Mouse (Mus musculus) brain, adult 10 weeks (tissue): ENCODE results near the gene Npnt. TPM values are rescaled to one million over a fixed set of nuclear protein-coding genes. Genes with fewer than 3 reads are reported as not detected.

Experiments used
- polyA plus RNA-seq: library from polyadenylated mRNA; stranded (reverse); fragments of 350-450 nt; fragmentation: Illumina TruSeq; extraction: RNeasy Lipid Tissue Mini Kit (QIAGEN cat#74804); gene quantifications from one replicate; pipeline ENCODE4 v1.2.3, GENCODE M21; 2015; ENCODE audit warnings: low read depth, low replicate concordance

The Npnt gene
- polyA plus RNA-seq = 15.5 TPM

GRCm38 (mm10) chr3:132949791-132950528, at the start of gene Npnt:
Npnt (minus strand) TSS chr3:132950291.

Other genes with a start within 250 kb of the Npnt start
- 11.6 TPM for gene Ints12, start 141.5 kb upstream of the Npnt start, polyA plus RNA-seq
- gene Gstcd, start 141.7 kb upstream of the Npnt start, polyA plus RNA-seq = 4.9 TPM